Mouse (Mus musculus) lung, adult 2 months (tissue): ENCODE data around the gene Kidins220.

Experiments
- CTCF ChIP-seq: fragments of 200-500 bp; IDR thresholded peaks from 2 replicates; pipeline ENCODE4 v1.5.1; 2011; ENCODE audit warnings: mild to moderate bottlenecking, low read length, control low read depth; ENCODE audit not compliant: insufficient read depth
- POLR2A ChIP-seq: fragments of 200-500 bp; IDR thresholded peaks from 2 replicates; pipeline ENCODE4 v1.6.1; 2011; ENCODE audit warnings: low read depth, mild to moderate bottlenecking, control low read depth, low read length, borderline replicate concordance; ENCODE audit errors: extremely low read depth

DNA sequence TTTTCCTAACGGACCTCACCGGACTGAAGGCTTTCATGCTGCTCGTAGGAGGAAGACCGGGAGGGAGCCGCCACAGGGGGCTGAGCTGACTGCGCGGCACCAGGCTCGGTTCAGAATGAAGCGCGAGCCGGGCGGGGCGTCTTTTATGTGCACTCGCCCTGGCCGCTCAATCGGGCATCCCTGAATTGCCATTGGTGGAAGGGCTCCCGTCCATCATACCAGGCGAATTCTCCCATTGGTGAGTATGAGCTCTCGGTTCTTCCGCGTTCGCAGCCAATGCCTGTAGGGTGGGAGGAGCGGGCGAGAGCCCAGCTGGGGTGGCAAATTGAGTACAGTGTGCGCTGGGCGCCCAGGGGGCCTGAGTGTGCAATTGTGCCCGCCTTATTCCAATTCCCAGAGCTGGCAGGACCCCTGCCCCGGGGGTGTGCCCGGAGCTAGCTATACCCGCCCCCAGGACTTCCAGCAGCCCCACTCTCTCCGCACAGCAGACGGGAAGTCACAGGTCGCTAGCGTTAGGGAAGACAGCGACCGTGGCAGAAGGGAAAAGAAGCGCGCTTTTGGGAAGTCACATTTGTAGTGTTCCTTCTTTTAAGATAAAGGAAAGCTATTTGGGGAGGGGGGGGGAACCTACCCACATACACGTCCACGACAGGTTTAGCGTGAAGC, 121.4 kb downstream of the Kidins220 start:
- TF ChIP-seq CTCF = no peak
- TF ChIP-seq POLR2A = peak; percentile 96
